Mouse (Mus musculus): ENCODE measurements at regions not wholly inside any gene's neighbourhood (a gene's known extent, or its start where the extent isn't known, plus 50 kb on each side); places are given as distances from the start of the nearest gene placed in this dataset.

- no peak for DNase-seq (ENCODE audit: extremely low spot score)
These were observed 277.7 kb upstream of the Xylt1 start for GRCm38 (mm10) chr7:117103035-117103434.

GRCm38 (mm10) chr7:117106691-117107191 lies 274.0 kb upstream of the Xylt1 start:
- DNase-seq (ENCODE audit: extremely low spot score): no peak

- DNase-seq (ENCODE audit: extremely low spot score): no peak
These were observed 272.4 kb upstream of the Xylt1 start for GRCm38 (mm10) chr7:117108391-117108790.

GRCm38 (mm10) chr7:117127728-117128127 lies 253.1 kb upstream of the Xylt1 start:
- DNase-seq (ENCODE audit: extremely low spot score): no peak

- no peak for DNase-seq (ENCODE audit: extremely low spot score)
These were observed 245.9 kb upstream of the Xylt1 start for GRCm38 (mm10) chr7:117134869-117135268.

- no peak for DNase-seq (ENCODE audit: extremely low spot score)
These were observed 242.1 kb upstream of the Xylt1 start for GRCm38 (mm10) chr7:117138681-117139080.

- peak; percentile 57 for DNase-seq (ENCODE audit: extremely low spot score)
These were observed 241.4 kb upstream of the Xylt1 start for GRCm38 (mm10) chr7:117139245-117139970.

GRCm38 (mm10) chr7:117139971-117140247 lies 240.9 kb upstream of the Xylt1 start:
- no peak for DNase-seq (ENCODE audit: extremely low spot score)

GRCm38 (mm10) chr7:117146809-117147208 lies 234.0 kb upstream of the Xylt1 start:
- DNase-seq (ENCODE audit: extremely low spot score): no peak

- DNase-seq (ENCODE audit: extremely low spot score): no peak
These were observed 230.4 kb upstream of the Xylt1 start for GRCm38 (mm10) chr7:117150355-117150754.

- no peak for DNase-seq (ENCODE audit: extremely low spot score)
These were observed 226.8 kb upstream of the Xylt1 start for GRCm38 (mm10) chr7:117153826-117154550.

- DNase-seq (ENCODE audit: extremely low spot score): no peak
These were observed 219.4 kb upstream of the Xylt1 start for GRCm38 (mm10) chr7:117161193-117161908.

GRCm38 (mm10) chr7:117174811-117175422 lies 205.9 kb upstream of the Xylt1 start:
- no peak for DNase-seq (ENCODE audit: extremely low spot score)

- no peak for DNase-seq (ENCODE audit: extremely low spot score)
These were observed 196.8 kb upstream of the Xylt1 start for GRCm38 (mm10) chr7:117184011-117184410.

- no peak for DNase-seq (ENCODE audit: extremely low spot score)
These were observed 194.9 kb upstream of the Xylt1 start for GRCm38 (mm10) chr7:117185891-117186290.

- DNase-seq (ENCODE audit: extremely low spot score): no peak
These were observed 184.2 kb upstream of the Xylt1 start for GRCm38 (mm10) chr7:117196611-117197010.

- DNase-seq (ENCODE audit: extremely low spot score): no peak
These were observed 154.5 kb upstream of the Xylt1 start for GRCm38 (mm10) chr7:117226294-117226693.

- peak; percentile 8 for DNase-seq (ENCODE audit: extremely low spot score)
These were observed 151.2 kb upstream of the Xylt1 start for GRCm38 (mm10) chr7:117229619-117230018.

GRCm38 (mm10) chr7:117256819-117257218 lies 124.0 kb upstream of the Xylt1 start:
- no peak for DNase-seq (ENCODE audit: extremely low spot score)

GRCm38 (mm10) chr7:117258557-117258956 lies 122.2 kb upstream of the Xylt1 start:
- no peak for DNase-seq (ENCODE audit: extremely low spot score)

- DNase-seq (ENCODE audit: extremely low spot score): no peak
These were observed 121.6 kb upstream of the Xylt1 start for GRCm38 (mm10) chr7:117259151-117259550.

- DNase-seq (ENCODE audit: extremely low spot score): no peak
These were observed 121.0 kb upstream of the Xylt1 start for GRCm38 (mm10) chr7:117259674-117260294.
